12 mouse cellular contexts compared by ENCODE assay signal in genomic region chr9:92545021-92545420, GRCm38 (mm10). TPM values are rescaled to one million over a fixed set of nuclear protein-coding genes. Genes with fewer than 3 reads are reported as not detected.
DNase-seq lines count a peak whose midpoint lies in the region; ATAC-seq and TF ChIP-seq lines count a peak whose summit lies in the region.
"Had no signal": no experiment of that assay in that cellular context is flagged by ENCODE, and none has a peak within 500 bp of the region (broad histone marks: within the 10 kb centered on the region; RNA-seq: fewer than 3 reads in every experiment).

No protein-coding gene starts in this region.

- 0 out of 2 replicates have a peak overlapping the region, but pooled peaks have one; percentile 6 for H3K4me2 ChIP-seq in hindbrain, embryonic 14.5 days (replicated peaks)
- no peak overlapping the region for H3K4me2 ChIP-seq in hindbrain, embryonic 11.5 days (replicated peaks; ENCODE audit: low read depth, low read length)
- peak overlapping the region; percentile 72 for H3K4me2 ChIP-seq in limb, embryonic 13.5 days (replicated peaks)
- H3K4me2 ChIP-seq: liver, embryonic 15.5 days; midbrain, embryonic 15.5 days had no signal

- no peak overlapping the region for H3K4me3 ChIP-seq in hindbrain, embryonic 14.5 days (replicated peaks; ENCODE audit: low read length)
- no peak overlapping the region for H3K4me3 ChIP-seq in hindbrain, embryonic 11.5 days (ENCODE audit: low read depth, low read length)
- H3K4me3 ChIP-seq in G1E (ENCODE audit: low read depth, low read length), result peak overlapping the region; percentile 46; the same call in 1 of the 2 replicates
- H3K4me3 ChIP-seq in limb, embryonic 13.5 days, result peak overlapping the region; percentile 88
- H3K4me3 ChIP-seq: liver, embryonic 15.5 days; midbrain, embryonic 15.5 days had no signal

- H3K9me3 ChIP-seq in hindbrain, embryonic 14.5 days (ENCODE audit: control insufficient read depth, low read length), result no peaks in the 10 kb centered on the region
- no peaks in the 10 kb centered on the region for H3K9me3 ChIP-seq in hindbrain, embryonic 11.5 days (ENCODE audit: control insufficient read depth, low read length)
- no peaks in the 10 kb centered on the region for H3K9me3 ChIP-seq in G1E (replicated peaks)
- no peaks in the 10 kb centered on the region for H3K9me3 ChIP-seq in limb, embryonic 13.5 days
- H3K9me3 ChIP-seq: liver, embryonic 15.5 days; midbrain, embryonic 15.5 days had no signal

- WGBS in hindbrain, embryonic 14.5 days, result 81% methylated on average over 6 of the region's 6 CpGs
- 82% methylated on average over 6 of the region's 6 CpGs for WGBS in hindbrain, embryonic 11.5 days
- WGBS in limb, embryonic 13.5 days, result 69% methylated on average over 6 of the region's 6 CpGs

- no peaks in the 10 kb centered on the region for H3K36me3 ChIP-seq in hindbrain, embryonic 14.5 days (replicated peaks; ENCODE audit: control insufficient read depth, insufficient read depth)
- no peaks in the 10 kb centered on the region for H3K36me3 ChIP-seq in hindbrain, embryonic 11.5 days (ENCODE audit: control insufficient read depth, insufficient read depth, low read length)
- peaks cover 36% of the 10 kb centered on the region for H3K36me3 ChIP-seq in G1E (replicated peaks)
- peaks cover 18% of the 10 kb centered on the region for H3K36me3 ChIP-seq in limb, embryonic 13.5 days
- H3K36me3 ChIP-seq: liver, embryonic 15.5 days; midbrain, embryonic 15.5 days had no signal

- no peaks in the 10 kb centered on the region for H3K27me3 ChIP-seq in hindbrain, embryonic 14.5 days (ENCODE audit: control insufficient read depth, insufficient read depth, low read length)
- no peaks in the 10 kb centered on the region for H3K27me3 ChIP-seq in hindbrain, embryonic 11.5 days (ENCODE audit: control insufficient read depth, insufficient read depth, low read length)
- no peaks in the 10 kb centered on the region for H3K27me3 ChIP-seq in G1E (ENCODE audit: insufficient read depth, low read length)
- H3K27me3 ChIP-seq in limb, embryonic 13.5 days, result no peaks in the 10 kb centered on the region
- H3K27me3 ChIP-seq: midbrain, embryonic 15.5 days had no signal

- TF ChIP-seq CTCF in G1E (IDR thresholded peaks at IDR 0.05; ENCODE audit: low read depth, low read length), result no peak

- no peak overlapping the region for H3K27ac ChIP-seq in hindbrain, embryonic 14.5 days
- no peak overlapping the region for H3K27ac ChIP-seq in hindbrain, embryonic 11.5 days (ENCODE audit: low read depth, low read length)
- 0 out of 2 replicates have a peak overlapping the region, but pooled peaks have one; percentile 39 for H3K27ac ChIP-seq in limb, embryonic 13.5 days
- H3K27ac ChIP-seq: liver, embryonic 15.5 days; midbrain, embryonic 15.5 days had no signal

- no peak overlapping the region for H3K9ac ChIP-seq in hindbrain, embryonic 14.5 days
- H3K9ac ChIP-seq in hindbrain, embryonic 11.5 days (ENCODE audit: low read depth, low read length), result no peak overlapping the region
- H3K9ac ChIP-seq in limb, embryonic 13.5 days, result no peak overlapping the region
- H3K9ac ChIP-seq: liver, embryonic 15.5 days; midbrain, embryonic 15.5 days had no signal

- peak; percentile 92 for DNase-seq in heart, adult 11 months
- no peak for DNase-seq in heart, adult 9 months (ENCODE audit: low spot score in 2 of 2)
- DNase-seq in hindbrain, embryonic 14.5 days (ENCODE audit: low spot score), result no peak
- no peak for DNase-seq in hindbrain, embryonic 11.5 days (ENCODE audit: low spot score)
- no peak for DNase-seq in G1E (ENCODE audit: low spot score)
- DNase-seq in thymus, postnatal 25 days, result no peak
- no peak for DNase-seq in spleen, adult 18-20 months
- DNase-seq: cerebellum, adult 11-12 months; thymus, adult 2 months had no signal

- H3K4me1 ChIP-seq in hindbrain, embryonic 14.5 days (replicated peaks; ENCODE audit: control insufficient read depth, insufficient read depth, low read length), result peaks cover 3% of the 10 kb centered on the region; the same call in 1 of the 2 replicates
- no peaks in the 10 kb centered on the region for H3K4me1 ChIP-seq in hindbrain, embryonic 11.5 days (replicated peaks; ENCODE audit: control insufficient read depth, insufficient read depth, low read length)
- H3K4me1 ChIP-seq in G1E (ENCODE audit: insufficient read depth, low read depth, low read length), result peaks cover 33% of the 10 kb centered on the region
- H3K4me1 ChIP-seq in limb, embryonic 13.5 days, result peaks cover 73% of the 10 kb centered on the region

- no peak for ATAC-seq in hindbrain, embryonic 14.5 days (ENCODE audit: low FRiP score)
- ATAC-seq in hindbrain, embryonic 11.5 days (ENCODE audit: low FRiP score), result no peak
- ATAC-seq in G1E (ENCODE audit: extremely low read depth, insufficient number of reproducible peaks, low FRiP score, poor library complexity, severe bottlenecking), result no peak
- ATAC-seq in limb, embryonic 13.5 days (ENCODE audit: low FRiP score, low read depth), result no peak
- ATAC-seq: midbrain, embryonic 15.5 days had no signal

RNA-seq across cellular contexts. Expression of gene Plod2, which starts 3.0 kb away (rescaled TPM):
- 14.9 and 17.2 TPM in 2 replicates for polyA plus RNA-seq in hindbrain, embryonic 14.5 days (2014; fragmentation: Nextera tagmentation; extraction: Ambion mirVana)
- polyA plus RNA-seq in hindbrain, embryonic 11.5 days (2014; fragmentation: Nextera tagmentation; extraction: Ambion mirVana), result 36.8 and 40.6 TPM in 2 replicates
- total RNA-seq in G1E (2014; fragmentation: Nextera tagmentation) (155 and 157 TPM in 2 replicates), G1E (2017) (108 and 123 TPM in 2 replicates)
- 4.0 and 4.9 TPM in 2 replicates for polyA plus RNA-seq in G1E (2012)
- polyA plus RNA-seq in limb, embryonic 13.5 days (2015; fragmentation: Nextera tagmentation; extraction: Ambion mirVana), result 56.6 and 62.8 TPM in 2 replicates

Comparison
In these comparisons a context has a peak if more than half of its experiments do, and no peak if none do; other contexts are left out.
1. H3K4me3 ChIP-seq: peak in G1E (single experiment) and limb, embryonic 13.5 days (single experiment); none in hindbrain, embryonic 14.5 days (single experiment) and hindbrain, embryonic 11.5 days (single experiment).